Mouse (Mus musculus): Measurements from ENCODE around the gene Dgcr2. TPM values are rescaled to one million over a fixed set of nuclear protein-coding genes. Genes with fewer than 3 reads are reported as not detected.

Gene Dgcr2
- polyA plus RNA-seq, 1 experiment from 2014 or later = 18.3 TPM

DNA sequence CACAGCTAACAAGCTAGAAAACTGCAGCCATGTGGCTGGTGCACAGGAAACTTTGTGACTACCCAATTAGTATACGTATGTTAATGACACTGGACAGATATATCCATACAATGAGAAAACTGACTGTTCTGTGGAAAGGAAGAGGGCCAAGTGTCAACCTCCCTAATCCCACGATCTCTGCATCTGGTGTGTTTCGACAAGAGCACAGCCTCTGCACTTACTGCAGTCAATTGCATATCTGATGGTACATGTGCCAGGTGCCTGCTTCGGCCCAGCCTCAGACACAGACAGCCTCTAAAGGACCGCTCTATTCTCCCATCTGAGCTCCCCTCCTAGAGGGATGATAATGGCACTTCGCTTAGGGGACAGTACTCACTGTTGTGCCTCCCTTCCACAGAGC lies 49.9 kb downstream of the Dgcr2 start:
- Histone ChIP-seq H3K36me3 (replicated peaks) (peaks cover 92% of the 10 kb centered on the region), H3K4me3 (replicated peaks) (no peak overlapping the region), H3K9me3 (replicated peaks) (no peaks in the 10 kb centered on the region), H3K9ac (no peak overlapping the region), H3K4me1 (replicated peaks) (no peaks in the 10 kb centered on the region), H3K27me3 (no peaks in the 10 kb centered on the region), H3K4me2 (no peak overlapping the region), H3K27ac (replicated peaks) (no peak overlapping the region)
- WGBS (ENCODE audit: insufficient replicate concordance) = 83% methylated on average over 6 of the region's 6 CpGs
- no peak for ATAC-seq (ENCODE audit: insufficient read depth)

DNA sequence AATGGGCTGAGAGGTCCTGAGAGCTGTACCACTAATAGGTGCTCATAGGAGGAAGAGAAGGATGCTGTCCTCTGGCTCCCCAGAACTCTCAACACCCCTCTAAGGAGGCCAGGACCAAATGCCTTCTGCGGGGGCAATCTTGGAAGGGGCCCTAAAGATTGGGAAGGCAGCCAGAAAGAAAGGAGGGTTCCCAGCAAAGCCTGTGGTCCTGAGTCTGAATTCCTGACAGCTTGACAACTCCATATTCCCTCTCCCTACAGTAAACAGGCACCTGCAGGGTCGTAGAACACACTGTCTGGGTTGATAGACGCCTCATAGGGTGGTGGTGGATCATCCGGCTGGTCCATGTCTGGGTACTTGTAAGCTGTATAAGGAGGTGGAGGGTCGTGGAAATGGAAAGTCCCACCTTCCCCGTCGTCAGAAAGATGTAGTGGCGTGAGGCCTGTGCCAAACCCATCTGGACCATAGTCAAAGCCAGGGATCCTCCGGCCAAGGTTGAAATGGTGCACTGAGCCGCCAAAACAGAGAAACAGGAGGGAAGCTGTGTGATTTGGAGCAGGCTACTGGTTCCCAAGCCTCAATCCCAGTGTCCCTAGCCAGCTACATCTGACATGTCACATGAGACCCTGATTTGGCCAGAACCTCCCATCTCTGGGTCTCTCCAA lies 54.5 kb downstream of the Dgcr2 start:
- no peak for ATAC-seq (ENCODE audit: insufficient read depth)
- no peak overlapping the region for H3K4me2 ChIP-seq
- no peak overlapping the region for H3K27ac ChIP-seq (replicated peaks)
- H3K27me3 ChIP-seq = no peaks in the 10 kb centered on the region
- peaks cover 81% of the 10 kb centered on the region for H3K36me3 ChIP-seq (replicated peaks)
- 80% methylated on average over 10 of the region's 10 CpGs for WGBS (ENCODE audit: insufficient replicate concordance)
- no peaks in the 10 kb centered on the region for H3K9me3 ChIP-seq (replicated peaks)
- no peak overlapping the region for H3K9ac ChIP-seq
- no peak overlapping the region for H3K4me3 ChIP-seq (replicated peaks)
- no peaks in the 10 kb centered on the region for H3K4me1 ChIP-seq (replicated peaks)

DNA sequence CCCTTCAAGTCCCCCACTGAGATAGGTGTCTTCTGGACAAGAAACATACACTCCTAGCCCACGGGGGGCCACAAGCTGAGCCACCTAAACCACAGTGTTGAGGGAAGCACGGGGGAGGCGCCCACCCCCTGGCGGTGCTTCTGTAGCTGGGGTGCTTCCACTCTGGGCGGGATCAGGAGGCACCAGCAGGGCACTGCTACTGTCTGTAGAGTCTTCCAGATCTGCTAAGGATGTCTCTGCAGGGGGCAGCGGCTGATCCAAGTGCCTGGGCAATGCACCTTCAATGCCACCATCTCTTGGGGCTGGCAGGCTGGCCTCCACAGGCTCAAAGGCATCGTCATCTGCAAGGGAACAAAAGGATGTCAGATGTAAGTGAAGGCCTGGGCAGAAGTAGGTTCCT lies 55.9 kb downstream of the Dgcr2 start:
- WGBS (ENCODE audit: insufficient replicate concordance) = 79% methylated on average over 7 of the region's 7 CpGs
- Histone ChIP-seq H3K4me1 (replicated peaks) (no peaks in the 10 kb centered on the region), H3K4me3 (replicated peaks) (no peak overlapping the region), H3K9ac (no peak overlapping the region), H3K27me3 (peaks cover 8% of the 10 kb centered on the region), H3K36me3 (replicated peaks) (peaks cover 68% of the 10 kb centered on the region), H3K27ac (replicated peaks) (no peak overlapping the region), H3K4me2 (no peak overlapping the region), H3K9me3 (replicated peaks) (no peaks in the 10 kb centered on the region)
- no peak for ATAC-seq (ENCODE audit: insufficient read depth)

DNA sequence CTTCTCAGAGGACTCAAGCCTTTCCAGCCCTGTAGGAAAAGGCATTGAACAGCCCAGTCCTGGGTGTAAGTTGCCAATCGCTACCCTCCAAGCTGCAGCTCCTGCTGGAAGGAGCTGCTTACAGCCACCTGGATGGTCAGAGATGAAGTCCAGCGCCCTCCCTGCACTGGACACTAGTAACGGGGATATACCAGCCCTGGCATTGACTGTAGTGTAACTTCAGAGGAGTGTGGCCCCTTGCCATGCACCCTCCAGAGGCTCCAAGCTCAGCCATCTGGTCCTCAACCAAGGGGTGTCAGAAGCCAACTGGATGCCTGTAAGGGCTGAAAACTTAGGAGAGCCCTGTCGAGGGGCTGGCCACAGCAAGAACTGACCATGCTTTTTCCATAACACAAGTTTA lies 58.4 kb downstream of the Dgcr2 start:
- ATAC-seq (ENCODE audit: insufficient read depth) = no peak
- no peaks in the 10 kb centered on the region for H3K4me1 ChIP-seq (replicated peaks)
- no peaks in the 10 kb centered on the region for H3K9me3 ChIP-seq (replicated peaks)
- no peak overlapping the region for H3K4me3 ChIP-seq (replicated peaks)
- H3K27ac ChIP-seq (replicated peaks) = no peak overlapping the region
- peaks cover 33% of the 10 kb centered on the region for H3K27me3 ChIP-seq
- H3K4me2 ChIP-seq = no peak overlapping the region
- H3K36me3 ChIP-seq (replicated peaks) = peaks cover 43% of the 10 kb centered on the region
- no peak overlapping the region for H3K9ac ChIP-seq
- 75% methylated on average over 4 of the region's 4 CpGs for WGBS (ENCODE audit: insufficient replicate concordance)

DNA sequence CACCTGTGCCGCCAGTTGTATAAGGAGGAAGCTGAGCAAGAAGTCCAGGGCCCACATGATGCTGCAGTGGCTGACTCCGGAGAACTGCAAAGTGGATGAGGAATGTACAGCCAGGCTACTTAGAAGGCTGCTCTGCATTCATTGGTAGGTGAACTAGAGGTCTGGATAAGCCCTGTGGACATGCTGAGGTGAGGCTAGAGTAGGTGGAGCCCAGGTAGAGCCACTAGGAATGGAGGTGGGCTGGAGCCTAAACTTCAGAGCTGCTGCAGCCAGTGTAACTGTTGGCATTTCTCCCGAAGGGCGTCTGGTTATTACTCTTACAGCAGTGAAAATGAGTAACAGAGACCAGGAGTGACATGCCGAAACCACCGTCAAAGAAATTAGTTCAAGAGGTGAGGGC lies 60.3 kb downstream of the Dgcr2 start, which contains the start of gene Car15:
Gene Car15, minus strand, starts transcription at position 314 of the 400 bp plus-strand sequence.
- Histone ChIP-seq H3K4me2 (no peak within 1 kb of the TSS), H3K27me3 (peaks cover 52% of the 10 kb centered on the region), H3K4me1 (replicated peaks) (peaks cover 14% of the 10 kb centered on the region), H3K27ac (replicated peaks) (no peak within 1 kb of the TSS), H3K9me3 (replicated peaks) (no peaks in the 10 kb centered on the region), H3K4me3 (replicated peaks) (no peak within 1 kb of the TSS), H3K36me3 (replicated peaks) (peaks cover 25% of the 10 kb centered on the region), H3K9ac (no peak within 1 kb of the TSS)
- 66% methylated on average over 6 of the region's 6 CpGs for WGBS (ENCODE audit: insufficient replicate concordance)
- no peak for ATAC-seq (ENCODE audit: insufficient read depth)

DNA sequence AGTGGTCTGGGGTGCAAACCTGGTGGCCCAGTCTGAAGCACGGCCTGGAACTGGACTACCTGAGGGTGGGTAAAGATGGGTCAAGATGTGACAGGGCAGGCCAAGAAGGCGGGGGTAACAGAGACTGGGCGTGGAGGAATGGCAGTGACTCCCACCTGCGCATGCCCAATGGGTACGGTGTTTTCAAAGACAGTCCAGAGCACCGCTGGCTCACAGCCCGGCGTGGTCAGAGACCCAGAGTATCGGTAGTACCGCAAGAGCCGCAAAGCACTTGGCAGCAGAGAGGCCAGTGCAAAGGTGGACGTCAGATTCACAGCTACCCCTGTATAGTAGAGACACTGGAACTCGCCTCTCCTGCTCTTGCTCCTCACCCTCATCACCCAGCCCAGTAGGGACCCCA lies 62.9 kb downstream of the Dgcr2 start:
- no peaks in the 10 kb centered on the region for H3K9me3 ChIP-seq (replicated peaks)
- WGBS (ENCODE audit: insufficient replicate concordance) = 44% methylated on average over 13 of the region's 13 CpGs
- ATAC-seq (ENCODE audit: insufficient read depth) = no peak
- no peak overlapping the region for H3K4me2 ChIP-seq
- no peak overlapping the region for H3K9ac ChIP-seq
- no peak overlapping the region for H3K4me3 ChIP-seq (replicated peaks)
- peaks cover 14% of the 10 kb centered on the region for H3K4me1 ChIP-seq (replicated peaks)
- no peak overlapping the region for H3K27ac ChIP-seq (replicated peaks)
- peaks cover 78% of the 10 kb centered on the region for H3K27me3 ChIP-seq
- no peaks in the 10 kb centered on the region for H3K36me3 ChIP-seq (replicated peaks)

DNA sequence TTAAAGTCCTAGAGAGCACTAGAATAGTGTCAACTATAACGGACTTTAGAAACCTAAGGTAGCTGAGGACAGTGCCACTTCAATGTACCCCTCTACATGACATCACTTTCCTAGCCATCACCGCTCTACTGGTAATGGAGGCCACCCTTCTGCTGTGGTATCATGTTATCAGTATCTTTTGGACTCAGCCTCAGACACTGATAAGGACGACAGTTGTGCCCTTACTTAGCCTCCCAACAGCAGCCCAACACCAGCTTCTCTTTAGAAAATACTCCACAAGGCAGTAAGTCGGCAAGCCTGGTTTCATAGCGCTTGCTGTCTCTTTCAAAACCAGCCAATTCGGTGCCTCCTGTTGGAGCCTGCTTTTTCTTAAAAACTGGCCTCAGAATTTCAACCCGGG lies 63.8 kb downstream of the Dgcr2 start:
- Histone ChIP-seq H3K36me3 (replicated peaks) (no peaks in the 10 kb centered on the region), H3K4me2 (no peak overlapping the region), H3K9ac (no peak overlapping the region), H3K4me1 (replicated peaks) (peaks cover 14% of the 10 kb centered on the region), H3K4me3 (replicated peaks) (peak overlapping the region; percentile 48; the same call in 1 of the 2 replicates), H3K27me3 (peaks cover 87% of the 10 kb centered on the region), H3K9me3 (replicated peaks) (no peaks in the 10 kb centered on the region), H3K27ac (replicated peaks) (no peak overlapping the region)
- ATAC-seq (ENCODE audit: insufficient read depth) = no peak
- WGBS (ENCODE audit: insufficient replicate concordance) = 32% methylated on average over 7 of the region's 7 CpGs

DNA sequence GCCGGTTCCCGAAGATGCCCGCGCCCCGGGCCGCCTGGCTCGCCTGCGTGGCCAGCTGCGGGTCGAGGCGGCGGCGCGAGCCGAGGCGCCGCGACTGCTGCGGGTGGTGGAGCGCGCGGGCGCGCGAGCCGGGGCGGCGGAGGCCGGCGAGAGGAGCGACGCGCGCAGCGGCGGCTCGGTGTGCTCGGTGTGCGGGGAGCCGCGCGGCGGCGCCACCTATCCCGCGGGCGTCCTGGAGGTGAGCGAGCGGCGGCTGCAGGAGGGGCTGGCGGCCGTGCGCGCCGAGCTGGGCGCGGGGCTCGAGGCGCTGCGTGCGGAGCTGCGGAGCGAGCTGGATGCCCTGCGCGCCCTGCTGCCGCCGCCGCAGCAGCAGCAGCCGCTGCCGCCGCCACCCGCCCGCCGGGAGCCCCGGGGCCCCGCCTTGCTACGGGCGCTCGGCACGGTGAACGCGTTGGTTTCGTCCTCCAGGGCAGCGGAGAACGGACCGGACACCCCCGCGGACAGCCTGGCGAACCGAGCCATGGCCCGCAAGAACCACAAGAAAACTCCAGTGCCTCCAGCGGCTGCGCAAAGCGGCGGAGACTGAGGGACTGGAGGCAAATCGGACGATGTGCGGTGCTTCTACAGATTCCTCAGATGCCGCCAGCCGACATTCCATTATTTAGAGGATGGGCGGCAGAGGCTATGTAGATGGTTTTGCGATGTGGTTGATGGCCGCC lies 64.5 kb downstream of the Dgcr2 start:
- Histone ChIP-seq H3K36me3 (replicated peaks) (no peaks in the 10 kb centered on the region), H3K9me3 (replicated peaks) (no peaks in the 10 kb centered on the region), H3K4me3 (replicated peaks) (peak overlapping the region; percentile 48), H3K27ac (replicated peaks) (no peak overlapping the region), H3K27me3 (peaks cover 94% of the 10 kb centered on the region), H3K9ac (no peak overlapping the region), H3K4me2 (peak overlapping the region; percentile 68), H3K4me1 (replicated peaks) (peaks cover 14% of the 10 kb centered on the region)
- under 1% methylated on average over 90 of the region's 103 CpGs for WGBS (ENCODE audit: insufficient replicate concordance)
- ATAC-seq (ENCODE audit: insufficient read depth) = no peak

DNA sequence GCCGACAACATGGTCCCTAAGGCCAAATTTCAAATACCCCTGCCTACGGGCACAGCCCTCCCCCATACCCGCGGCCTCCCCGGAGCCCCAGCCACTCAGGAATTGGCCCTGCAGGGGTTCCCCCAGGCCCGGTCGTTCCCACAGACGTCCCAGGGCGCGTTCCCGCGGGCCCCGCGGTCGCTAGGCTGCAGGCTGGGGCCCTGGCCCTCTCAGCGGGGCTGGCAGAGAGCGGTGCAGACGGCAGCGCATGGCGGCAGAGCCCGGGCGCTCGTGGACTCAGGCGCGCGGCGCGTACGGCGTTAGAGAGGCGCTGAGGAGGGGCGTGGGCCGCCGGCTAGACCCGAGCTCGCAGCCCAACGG lies 65.1 kb downstream of the Dgcr2 start:
- peaks cover 14% of the 10 kb centered on the region for H3K4me1 ChIP-seq (replicated peaks)
- peak overlapping the region; percentile 48 for H3K4me3 ChIP-seq (replicated peaks)
- no peak for ATAC-seq (ENCODE audit: insufficient read depth)
- no peaks in the 10 kb centered on the region for H3K36me3 ChIP-seq (replicated peaks)
- H3K27ac ChIP-seq (replicated peaks) = no peak overlapping the region
- peak overlapping the region; percentile 68 for H3K4me2 ChIP-seq
- no peak overlapping the region for H3K9ac ChIP-seq
- no peaks in the 10 kb centered on the region for H3K9me3 ChIP-seq (replicated peaks)
- 1% methylated on average over 37 of the region's 37 CpGs for WGBS (ENCODE audit: insufficient replicate concordance)
- H3K27me3 ChIP-seq = peaks cover 100% of the 10 kb centered on the region

DNA sequence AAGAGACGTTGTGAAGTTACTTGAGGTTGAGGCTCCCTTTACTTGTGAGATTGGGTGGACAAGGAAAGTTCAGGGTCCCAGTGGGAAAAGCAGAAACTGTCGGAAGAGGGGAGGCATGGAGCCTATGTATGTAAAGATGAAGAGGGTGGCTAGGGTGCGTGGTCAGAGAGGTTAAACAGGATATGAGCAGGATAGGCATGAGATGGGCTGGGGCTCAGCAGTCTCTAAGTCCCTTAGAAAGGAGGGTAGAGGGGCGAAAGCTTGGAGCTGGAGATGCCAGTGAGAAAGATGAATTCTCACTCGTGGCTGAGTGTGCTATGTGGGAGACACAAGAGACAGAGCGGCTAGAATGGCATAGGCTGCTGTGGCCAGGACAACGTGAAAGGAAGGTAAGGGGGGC lies 65.5 kb downstream of the Dgcr2 start, which contains the start of gene B830017H08Rik:
Gene B830017H08Rik, plus strand, starts transcription at position 301 of the 400 bp plus-strand sequence.
- no peak within 1 kb of the TSS for H3K9ac ChIP-seq
- no peak for ATAC-seq (ENCODE audit: insufficient read depth)
- peaks cover 14% of the 10 kb centered on the region for H3K4me1 ChIP-seq (replicated peaks)
- no peaks in the 10 kb centered on the region for H3K9me3 ChIP-seq (replicated peaks)
- peak within 1 kb of the TSS; percentile 68 for H3K4me2 ChIP-seq
- peak within 1 kb of the TSS; percentile 48 for H3K4me3 ChIP-seq (replicated peaks)
- peaks cover 100% of the 10 kb centered on the region for H3K27me3 ChIP-seq
- no peaks in the 10 kb centered on the region for H3K36me3 ChIP-seq (replicated peaks)
- H3K27ac ChIP-seq (replicated peaks) = no peak within 1 kb of the TSS
- 19% methylated on average over 7 of the region's 7 CpGs for WGBS (ENCODE audit: insufficient replicate concordance)

DNA sequence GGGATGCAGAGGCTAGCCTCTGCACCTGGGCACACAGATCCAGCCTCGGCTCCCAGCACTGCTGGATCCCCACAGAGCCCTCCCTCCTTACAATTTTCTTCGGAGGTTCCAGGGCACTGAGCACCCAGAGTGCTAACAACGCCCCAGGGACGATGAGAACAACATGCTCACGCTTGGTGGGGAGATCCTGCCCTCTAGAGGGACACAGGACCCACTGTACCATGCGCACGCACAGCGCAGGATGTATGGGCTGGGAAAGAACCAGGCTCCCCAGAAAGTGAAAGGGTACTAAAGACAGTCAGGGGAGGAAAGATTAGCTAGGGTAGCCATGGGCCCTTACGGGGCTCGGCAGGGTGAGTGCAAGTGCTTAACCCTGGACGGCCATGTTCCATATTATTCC lies 66.6 kb downstream of the Dgcr2 start:
- WGBS (ENCODE audit: insufficient replicate concordance) = 15% methylated on average over 11 of the region's 11 CpGs

More for the DNA sequence above, 66.6 kb downstream of the Dgcr2 start:
- no peaks in the 10 kb centered on the region for H3K36me3 ChIP-seq (replicated peaks)
- H3K9me3 ChIP-seq (replicated peaks) = no peaks in the 10 kb centered on the region
- no peak overlapping the region for H3K4me3 ChIP-seq (replicated peaks)
- no peak overlapping the region for H3K27ac ChIP-seq (replicated peaks)
- peaks cover 14% of the 10 kb centered on the region for H3K4me1 ChIP-seq (replicated peaks)
- H3K9ac ChIP-seq = no peak overlapping the region
- no peak overlapping the region for H3K4me2 ChIP-seq
- no peak for ATAC-seq (ENCODE audit: insufficient read depth)
- H3K27me3 ChIP-seq = peaks cover 100% of the 10 kb centered on the region

Measured in liver, embryonic 15.5 days (tissue).